Mouse (Mus musculus): ENCODE results near the gene Ppp6r1.

DNA sequence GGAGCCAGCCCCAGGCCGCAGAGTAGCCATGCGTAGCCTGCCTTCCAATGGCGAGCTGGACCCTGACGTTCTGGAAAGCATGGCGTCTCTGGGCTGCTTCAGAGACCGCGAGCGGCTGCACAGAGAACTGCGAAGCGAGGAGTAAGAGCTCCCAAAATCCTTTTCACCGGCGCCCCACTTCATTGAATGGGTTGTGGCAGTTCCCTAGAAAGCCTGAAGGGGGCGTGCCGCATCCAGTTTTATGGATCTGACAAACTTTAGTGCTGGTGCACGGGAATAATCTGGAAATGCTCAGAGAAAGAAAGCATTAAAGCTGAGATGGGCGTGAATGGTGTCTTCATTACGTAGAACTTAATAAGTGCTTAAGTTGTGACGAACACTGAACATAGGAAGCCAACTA, 46.3 kb upstream of the Ppp6r1 start:
- TF ChIP-seq POLR2A (IDR thresholded peaks at IDR 0.05; ENCODE audit: low read depth, low read length) (no peak), CTCF (IDR thresholded peaks at IDR 0.05; ENCODE audit: borderline replicate concordance, insufficient read depth, low read length) (no peak)

Data from embryonic fibroblast, embryonic 13.5 days (primary cell).